Mouse (Mus musculus) inflammation-experienced regulatory T-cells, adult 16 weeks (primary cell): ENCODE measurements around the gene Gm8265. TPM values are rescaled to one million over a fixed set of nuclear protein-coding genes. Genes with fewer than 3 reads are reported as not detected.

Source experiments
- polyA plus RNA-seq: library from polyadenylated mRNA; unstranded; fragments of 100-300 nt; shearing (Covaris generic); gene quantifications from one replicate; pipeline ENCODE4 v1.2.1, GENCODE M21; 2017

The Gm8265 gene
- polyA plus RNA-seq, result not detected

GRCm38 (mm10) chr14:5632928-5633327, at the start of gene Gm8265:
Gene Gm8265, minus strand, starts transcription at chr14:5633028.

Other genes with a start within 250 kb of the Gm8265 start
- gene Gm3500, start 244.0 kb downstream of the Gm8265 start, polyA plus RNA-seq, result 10.4 TPM
- gene Gm3194, start 177.6 kb downstream of the Gm8265 start, polyA plus RNA-seq, result 2.7 TPM
- gene Gm8246, start 155.2 kb downstream of the Gm8265 start, polyA plus RNA-seq, result 0.60 TPM
- gene Gm3187, start 148.8 kb downstream of the Gm8265 start, polyA plus RNA-seq, result not detected
- 11.4 TPM for gene Gm3488, start 131.4 kb downstream of the Gm8265 start, polyA plus RNA-seq
- gene Gm3532, start 94.5 kb downstream of the Gm8265 start, polyA plus RNA-seq, result not detected
- not detected for gene Gm9603, start 54.4 kb upstream of the Gm8265 start, polyA plus RNA-seq
- not detected for gene Gm3373, start 108.5 kb upstream of the Gm8265 start, polyA plus RNA-seq
- 6.4 TPM for gene Gm3383, start 175.0 kb upstream of the Gm8265 start, polyA plus RNA-seq
- gene Gm3424, start 197.3 kb upstream of the Gm8265 start, polyA plus RNA-seq, result not detected
- gene Gm8237, start 247.4 kb upstream of the Gm8265 start, polyA plus RNA-seq, result 2.5 TPM